Mouse (Mus musculus) C2C12 (cell line): ENCODE results near the gene Osbpl9.

ENCODE experiments used
- CEBPB ChIP-seq: IDR thresholded peaks from one replicate; pipeline ENCODE4 v1.6.1; 2011; ENCODE audit warnings: low read depth, mild to moderate bottlenecking, control low read depth, moderate library complexity
- CTCF ChIP-seq: IDR thresholded peaks from one replicate; pipeline ENCODE4 v1.5.1; 2011; ENCODE audit not compliant: control insufficient read depth, insufficient read depth, insufficient read length
- USF1 ChIP-seq: IDR thresholded peaks from one replicate; pipeline ENCODE4 v1.6.1; 2011; ENCODE audit warnings: low read depth, mild to moderate bottlenecking, control low read depth, moderate library complexity

- TF ChIP-seq CEBPB (peak; percentile 56), CTCF (no peak), USF1 (no peak)
Measured at GRCm38 (mm10) chr4:109021976-109022375, 180.1 kb downstream of the Osbpl9 start.
